Mouse (Mus musculus): ENCODE results near the gene Afg1l.
A peak's percentile ranks its signal among the peaks of the same experiment; 100 is the strongest.

Gene Afg1l

GRCm38 (mm10) chr10:42347986-42348385 is 130.4 kb downstream of the Afg1l start:
- no peak for DNase-seq

- no peak for DNase-seq
Observed at GRCm38 (mm10) chr10:42347127-42347526, 131.2 kb downstream of the Afg1l start.

GRCm38 (mm10) chr10:42346179-42346877 is 132.0 kb downstream of the Afg1l start:
- no peak for DNase-seq

- no peak for DNase-seq
Observed at GRCm38 (mm10) chr10:42342714-42343113, 135.7 kb downstream of the Afg1l start.

GRCm38 (mm10) chr10:42341815-42342457 is 136.4 kb downstream of the Afg1l start:
- no peak for DNase-seq

GRCm38 (mm10) chr10:42340426-42340793 is 138.0 kb downstream of the Afg1l start:
- DNase-seq = no peak

- DNase-seq = no peak
Observed at GRCm38 (mm10) chr10:42339773-42340425, 138.5 kb downstream of the Afg1l start.

- peak; percentile 63 for DNase-seq
Observed at GRCm38 (mm10) chr10:42338456-42338855, 139.9 kb downstream of the Afg1l start.

- peak; percentile 17 for DNase-seq
Observed at GRCm38 (mm10) chr10:42327576-42327975, 150.8 kb downstream of the Afg1l start.

- no peak for DNase-seq
Observed at GRCm38 (mm10) chr10:42325305-42325704, 153.1 kb downstream of the Afg1l start.

GRCm38 (mm10) chr10:42323978-42324377 is 154.4 kb downstream of the Afg1l start:
- no peak for DNase-seq

GRCm38 (mm10) chr10:42313222-42313786 is 165.1 kb downstream of the Afg1l start:
- no peak for DNase-seq

GRCm38 (mm10) chr10:42312557-42312956 is 165.8 kb downstream of the Afg1l start:
- DNase-seq = no peak

- no peak for DNase-seq
Observed at GRCm38 (mm10) chr10:42308687-42308987, 169.7 kb downstream of the Afg1l start.

GRCm38 (mm10) chr10:42307980-42308686 is 170.2 kb downstream of the Afg1l start:
- peak; percentile 61 for DNase-seq

- DNase-seq = no peak
Observed at GRCm38 (mm10) chr10:42306422-42306821, 171.9 kb downstream of the Afg1l start.

GRCm38 (mm10) chr10:42300805-42301204 is 177.6 kb downstream of the Afg1l start:
- DNase-seq = no peak

- peak; percentile 34 for DNase-seq
Observed at GRCm38 (mm10) chr10:42299967-42300366, 178.4 kb downstream of the Afg1l start.

- DNase-seq = no peak
Observed at GRCm38 (mm10) chr10:42299426-42299825, 178.9 kb downstream of the Afg1l start.

GRCm38 (mm10) chr10:42297954-42298353 is 180.4 kb downstream of the Afg1l start:
- DNase-seq = no peak

GRCm38 (mm10) chr10:42297109-42297508 is 181.3 kb downstream of the Afg1l start:
- no peak for DNase-seq

- DNase-seq = no peak
Observed at GRCm38 (mm10) chr10:42296559-42296958, 181.8 kb downstream of the Afg1l start.

- DNase-seq = peak; percentile 44
Observed at GRCm38 (mm10) chr10:42295028-42295427, 183.3 kb downstream of the Afg1l start.

Data from kidney, adult 9 months (tissue).